Mouse (Mus musculus): ENCODE data around the gene Ctdnep1.
A peak's percentile ranks its signal among the peaks of the same experiment; 100 is the strongest.

Gene Ctdnep1

GRCm38 (mm10) chr11:69982877-69983276 lies 1.9 kb downstream of the Ctdnep1 start:
- DNase-seq (ENCODE audit: extremely low spot score, low spot score), result no peak

GRCm38 (mm10) chr11:69983377-69983776 lies 2.4 kb downstream of the Ctdnep1 start:
- DNase-seq (ENCODE audit: extremely low spot score, low spot score), result no peak

- no peak for DNase-seq (ENCODE audit: extremely low spot score, low spot score)
Measured at GRCm38 (mm10) chr11:69984431-69984830, 3.5 kb downstream of the Ctdnep1 start.

GRCm38 (mm10) chr11:69989949-69990348 lies 9.0 kb downstream of the Ctdnep1 start:
- no peak for DNase-seq (ENCODE audit: extremely low spot score, low spot score)

GRCm38 (mm10) chr11:69990850-69991691 lies 10.1 kb downstream of the Ctdnep1 start, which contains the start of gene Gabarap:
Gene Gabarap (plus strand): TSS chr11:69991143.
- DNase-seq (ENCODE audit: extremely low spot score, low spot score), result peak; percentile 95

GRCm38 (mm10) chr11:69991711-69992110 lies 10.8 kb downstream of the Ctdnep1 start:
- no peak for DNase-seq (ENCODE audit: extremely low spot score, low spot score)

- DNase-seq (ENCODE audit: extremely low spot score, low spot score), result no peak
Measured at GRCm38 (mm10) chr11:69992396-69992795, 11.4 kb downstream of the Ctdnep1 start.

GRCm38 (mm10) chr11:69992932-69993331 lies 12.0 kb downstream of the Ctdnep1 start:
- DNase-seq (ENCODE audit: extremely low spot score, low spot score), result no peak

GRCm38 (mm10) chr11:69994401-69995090 lies 13.6 kb downstream of the Ctdnep1 start:
- no peak for DNase-seq (ENCODE audit: extremely low spot score, low spot score)

- peak; percentile 97 for DNase-seq (ENCODE audit: extremely low spot score, low spot score)
Measured at GRCm38 (mm10) chr11:69995391-69995960, 14.5 kb downstream of the Ctdnep1 start, which contains the start of gene Phf23. Gene Phf23 (plus strand): TSS chr11:69995777.

GRCm38 (mm10) chr11:69996161-69997061 lies 15.5 kb downstream of the Ctdnep1 start:
- DNase-seq (ENCODE audit: extremely low spot score, low spot score), result peak; percentile 60

GRCm38 (mm10) chr11:69997070-69997509 lies 16.1 kb downstream of the Ctdnep1 start:
- DNase-seq (ENCODE audit: extremely low spot score, low spot score), result peak; percentile 89

GRCm38 (mm10) chr11:69998567-69999491 lies 17.9 kb downstream of the Ctdnep1 start:
- no peak for DNase-seq (ENCODE audit: extremely low spot score, low spot score)

GRCm38 (mm10) chr11:69999666-70000065 lies 18.7 kb downstream of the Ctdnep1 start:
- DNase-seq (ENCODE audit: extremely low spot score, low spot score), result no peak

- peak; percentile 97 for DNase-seq (ENCODE audit: extremely low spot score, low spot score)
Measured at GRCm38 (mm10) chr11:70000396-70000898, 19.5 kb downstream of the Ctdnep1 start, which contains the start of gene Dvl2. Gene Dvl2 (plus strand): TSS chr11:70000595.

- DNase-seq (ENCODE audit: extremely low spot score, low spot score), result no peak
Measured at GRCm38 (mm10) chr11:70001159-70001558, 20.2 kb downstream of the Ctdnep1 start.

- no peak for DNase-seq (ENCODE audit: extremely low spot score, low spot score)
Measured at GRCm38 (mm10) chr11:70001865-70002264, 20.9 kb downstream of the Ctdnep1 start.

GRCm38 (mm10) chr11:70002471-70002870 lies 21.5 kb downstream of the Ctdnep1 start:
- no peak for DNase-seq (ENCODE audit: extremely low spot score, low spot score)

GRCm38 (mm10) chr11:70005521-70005920 lies 24.6 kb downstream of the Ctdnep1 start:
- DNase-seq (ENCODE audit: extremely low spot score, low spot score), result no peak
